Mouse (Mus musculus): ENCODE results near the gene Snx32. TPM values are rescaled to one million over a fixed set of nuclear protein-coding genes. Genes with fewer than 3 reads are reported as not detected.

The Snx32 gene
- polyA plus RNA-seq, 1 experiment = 10.8 TPM

GRCm38 (mm10) chr19:5488878-5489571 lies 21.3 kb downstream of the Snx32 start:
- TF ChIP-seq CTCF (IDR thresholded peaks at IDR 0.05; ENCODE audit: extremely low read depth, insufficient read depth, insufficient read length, insufficient replicate concordance) = no peak
- peak; percentile 94 for TF ChIP-seq POLR2A (IDR thresholded peaks at IDR 0.05; ENCODE audit: low read depth, low read length)
- peaks cover 8% of the 10 kb centered on the region; the same call in 1 of the 2 replicates for H3K4me1 ChIP-seq (ENCODE audit: control insufficient read depth, insufficient read depth, insufficient read length)
- H3K27me3 ChIP-seq (ENCODE audit: control insufficient read depth, insufficient read depth, low read length) = no peaks in the 10 kb centered on the region
- H3K4me3 ChIP-seq (ENCODE audit: extremely low read depth, insufficient read depth, insufficient read length) = peak overlapping the region; percentile 73
- peak overlapping the region; percentile 99 for H3K27ac ChIP-seq (ENCODE audit: insufficient read depth, low read length)
- DNase-seq (ENCODE audit: low read depth in 1 of 2, low spot score in 2 of 2) = peak; percentile 94 to 98
- under 1% methylated on average over 26 of the region's 26 CpGs for WGBS
- peaks cover 22% of the 10 kb centered on the region for H3K36me3 ChIP-seq (ENCODE audit: control insufficient read depth, insufficient read depth, low read length)

- under 1% methylated on average over 39 of the region's 39 CpGs for WGBS
- TF ChIP-seq POLR2A (IDR thresholded peaks at IDR 0.05; ENCODE audit: low read depth, low read length) (peak; percentile 62), CTCF (IDR thresholded peaks at IDR 0.05; ENCODE audit: extremely low read depth, insufficient read depth, insufficient read length, insufficient replicate concordance) (peak; percentile 90)
- H3K4me3 ChIP-seq (ENCODE audit: extremely low read depth, insufficient read depth, insufficient read length) = peak within 1 kb of the TSS; percentile 73
- H3K27me3 ChIP-seq (ENCODE audit: control insufficient read depth, insufficient read depth, low read length) = no peaks in the 10 kb centered on the region
- DNase-seq (ENCODE audit: low read depth in 1 of 2, low spot score in 2 of 2) = peak; percentile 95
- H3K36me3 ChIP-seq (ENCODE audit: control insufficient read depth, insufficient read depth, low read length) = peaks cover 24% of the 10 kb centered on the region
- peak within 1 kb of the TSS; percentile 99 for H3K27ac ChIP-seq (ENCODE audit: insufficient read depth, low read length)
- H3K4me1 ChIP-seq (ENCODE audit: control insufficient read depth, insufficient read depth, insufficient read length) = peaks cover 8% of the 10 kb centered on the region; the same call in 1 of the 2 replicates
These were observed 22.4 kb downstream of the Snx32 start, which contains the start of gene Mus81 for GRCm38 (mm10) chr19:5487768-5488550. TSS of gene Mus81 (minus strand) at chr19:5488402.

- Histone ChIP-seq H3K27ac (ENCODE audit: insufficient read depth, low read length) (no peak overlapping the region), H3K4me1 (ENCODE audit: control insufficient read depth, insufficient read depth, insufficient read length) (peaks cover 8% of the 10 kb centered on the region; the same call in 1 of the 2 replicates), H3K36me3 (ENCODE audit: control insufficient read depth, insufficient read depth, low read length) (peaks cover 24% of the 10 kb centered on the region), H3K4me3 (ENCODE audit: extremely low read depth, insufficient read depth, insufficient read length) (no peak overlapping the region), H3K27me3 (ENCODE audit: control insufficient read depth, insufficient read depth, low read length) (no peaks in the 10 kb centered on the region)
- WGBS = 87% methylated on average over 4 of the region's 4 CpGs
- no peak for TF ChIP-seq CTCF (IDR thresholded peaks at IDR 0.05; ENCODE audit: extremely low read depth, insufficient read depth, insufficient read length, insufficient replicate concordance)
- DNase-seq (ENCODE audit: low read depth in 1 of 2, low spot score in 2 of 2) = no peak
These were observed 23.6 kb downstream of the Snx32 start for GRCm38 (mm10) chr19:5486771-5487170.

- H3K4me3 ChIP-seq (ENCODE audit: extremely low read depth, insufficient read depth, insufficient read length) = no peak overlapping the region
- TF ChIP-seq POLR2A (IDR thresholded peaks at IDR 0.05; ENCODE audit: low read depth, low read length) = no peak
- no peak for TF ChIP-seq CTCF (IDR thresholded peaks at IDR 0.05; ENCODE audit: extremely low read depth, insufficient read depth, insufficient read length, insufficient replicate concordance)
- H3K4me1 ChIP-seq (ENCODE audit: control insufficient read depth, insufficient read depth, insufficient read length) = peaks cover 8% of the 10 kb centered on the region; the same call in 1 of the 2 replicates
- H3K27ac ChIP-seq (ENCODE audit: insufficient read depth, low read length) = no peak overlapping the region
- H3K36me3 ChIP-seq (ENCODE audit: control insufficient read depth, insufficient read depth, low read length) = peaks cover 24% of the 10 kb centered on the region
- no peaks in the 10 kb centered on the region for H3K27me3 ChIP-seq (ENCODE audit: control insufficient read depth, insufficient read depth, low read length)
- WGBS = 91% methylated on average over 8 of the region's 8 CpGs
- no peak for DNase-seq (ENCODE audit: low read depth in 1 of 2, low spot score in 2 of 2)
These were observed 24.1 kb downstream of the Snx32 start for GRCm38 (mm10) chr19:5486286-5486685.

GRCm38 (mm10) chr19:5485821-5486220 lies 24.5 kb downstream of the Snx32 start:
- TF ChIP-seq POLR2A (IDR thresholded peaks at IDR 0.05; ENCODE audit: low read depth, low read length) (no peak), CTCF (IDR thresholded peaks at IDR 0.05; ENCODE audit: extremely low read depth, insufficient read depth, insufficient read length, insufficient replicate concordance) (no peak)
- no peak for DNase-seq (ENCODE audit: low read depth in 1 of 2, low spot score in 2 of 2)
- Histone ChIP-seq H3K27ac (ENCODE audit: insufficient read depth, low read length) (no peak overlapping the region), H3K4me1 (ENCODE audit: control insufficient read depth, insufficient read depth, insufficient read length) (peaks cover 8% of the 10 kb centered on the region; the same call in 1 of the 2 replicates), H3K4me3 (ENCODE audit: extremely low read depth, insufficient read depth, insufficient read length) (no peak overlapping the region), H3K36me3 (ENCODE audit: control insufficient read depth, insufficient read depth, low read length) (peaks cover 24% of the 10 kb centered on the region), H3K27me3 (ENCODE audit: control insufficient read depth, insufficient read depth, low read length) (no peaks in the 10 kb centered on the region)
- 96% methylated on average over 7 of the region's 7 CpGs for WGBS

- Histone ChIP-seq H3K4me3 (ENCODE audit: extremely low read depth, insufficient read depth, insufficient read length) (no peak overlapping the region), H3K4me1 (ENCODE audit: control insufficient read depth, insufficient read depth, insufficient read length) (peaks cover 8% of the 10 kb centered on the region; the same call in 1 of the 2 replicates), H3K27ac (ENCODE audit: insufficient read depth, low read length) (no peak overlapping the region), H3K36me3 (ENCODE audit: control insufficient read depth, insufficient read depth, low read length) (peaks cover 24% of the 10 kb centered on the region), H3K27me3 (ENCODE audit: control insufficient read depth, insufficient read depth, low read length) (no peaks in the 10 kb centered on the region)
- no peak for DNase-seq (ENCODE audit: low read depth in 1 of 2, low spot score in 2 of 2)
- TF ChIP-seq CTCF (IDR thresholded peaks at IDR 0.05; ENCODE audit: extremely low read depth, insufficient read depth, insufficient read length, insufficient replicate concordance) = no peak
- no peak for TF ChIP-seq POLR2A (IDR thresholded peaks at IDR 0.05; ENCODE audit: low read depth, low read length)
- 93% methylated on average over 8 of the region's 8 CpGs for WGBS
These were observed 25.0 kb downstream of the Snx32 start for GRCm38 (mm10) chr19:5485371-5485770.

Measured in spleen, adult 2 months (tissue).